Mouse (Mus musculus): ENCODE data around the gene Hdac10. TPM values are rescaled to one million over a fixed set of nuclear protein-coding genes. Genes with fewer than 3 reads are reported as not detected.
A peak's percentile ranks its signal among the peaks of the same experiment; 100 is the strongest.

Gene Hdac10
- polyA plus RNA-seq, 1 experiment from 2014 or later, result 27.6 TPM

DNA sequence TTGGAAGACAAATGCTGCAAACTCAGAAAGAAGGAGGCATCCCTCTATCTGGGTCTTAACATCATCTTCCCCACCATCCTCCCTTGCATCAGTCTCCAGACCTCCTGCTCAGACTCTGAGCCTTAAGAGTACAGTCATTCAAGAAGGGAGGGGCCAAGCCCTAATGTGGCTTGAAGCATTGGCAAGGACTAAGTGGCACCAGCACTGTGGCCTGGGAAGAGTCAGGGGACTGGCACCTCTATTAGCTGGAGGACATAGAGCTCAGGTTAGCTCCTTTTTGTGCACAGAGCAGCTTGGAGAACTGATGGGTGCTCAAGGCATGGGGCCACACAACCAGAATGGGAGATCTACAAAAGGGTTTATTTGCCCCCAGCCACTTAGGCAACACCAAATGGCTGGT lies 1.7 kb upstream of the Hdac10 start:
- H3K4me2 ChIP-seq (ENCODE audit: low read depth, low read length), result no peak overlapping the region

DNA sequence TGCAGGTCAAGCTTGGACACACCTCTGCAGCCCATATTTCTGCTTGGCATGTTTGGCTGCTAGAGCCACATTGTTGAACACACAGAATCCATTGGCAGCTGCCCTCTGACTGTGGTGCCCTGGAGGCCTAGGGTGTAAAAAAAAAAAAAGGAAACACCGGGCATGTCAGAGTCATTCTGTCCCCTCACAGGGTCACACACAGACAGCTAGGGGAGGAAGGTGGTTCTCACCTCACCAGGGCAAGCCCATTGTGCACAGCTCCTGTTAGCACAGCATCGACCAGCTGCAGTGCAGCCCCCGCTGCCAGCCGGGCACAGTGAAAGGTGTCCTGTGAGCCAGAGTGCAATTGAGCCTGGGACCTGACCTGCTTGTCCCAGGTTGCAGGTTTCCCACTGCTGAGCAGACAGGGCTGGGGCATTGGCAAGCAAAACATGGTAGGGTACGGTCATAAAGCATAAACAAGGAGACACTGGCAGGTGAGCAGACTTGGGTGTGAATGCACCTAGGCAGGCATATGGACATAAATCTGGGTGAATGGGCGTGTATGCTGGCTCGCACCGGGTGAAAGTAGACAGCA lies 1.0 kb downstream of the Hdac10 start:
- ATAC-seq, result no peak
- Histone ChIP-seq H3K4me3 (ENCODE audit: low read length) (peak overlapping the region; percentile 72), H3K9me3 (ENCODE audit: control insufficient read depth, low read length) (no peaks in the 10 kb centered on the region), H3K4me1 (ENCODE audit: control insufficient read depth, insufficient read depth, low read length) (peaks cover 22% of the 10 kb centered on the region), H3K27ac (ENCODE audit: low read length) (no peak overlapping the region), H3K4me2 (ENCODE audit: low read depth, low read length) (peak overlapping the region; percentile 74), H3K9ac (ENCODE audit: low read depth, low read length) (peak overlapping the region; percentile 82), H3K27me3 (replicated peaks; ENCODE audit: control insufficient read depth, insufficient read depth, low read length) (no peaks in the 10 kb centered on the region), H3K36me3 (ENCODE audit: control insufficient read depth, insufficient read depth, low read length) (no peaks in the 10 kb centered on the region; the same call in 1 of the 2 replicates)
- 74% methylated on average over 8 of the region's 8 CpGs for WGBS

More for the DNA sequence above, 1.7 kb upstream of the Hdac10 start:
- Histone ChIP-seq H3K27ac (ENCODE audit: low read length) (no peak overlapping the region), H3K4me3 (ENCODE audit: low read length) (no peak overlapping the region), H3K9me3 (ENCODE audit: control insufficient read depth, low read length) (no peaks in the 10 kb centered on the region), H3K36me3 (ENCODE audit: control insufficient read depth, insufficient read depth, low read length) (no peaks in the 10 kb centered on the region; the same call in 1 of the 2 replicates), H3K9ac (ENCODE audit: low read depth, low read length) (no peak overlapping the region), H3K4me1 (ENCODE audit: control insufficient read depth, insufficient read depth, low read length) (peaks cover 12% of the 10 kb centered on the region), H3K27me3 (replicated peaks; ENCODE audit: control insufficient read depth, insufficient read depth, low read length) (no peaks in the 10 kb centered on the region)
- no peak for ATAC-seq

DNA sequence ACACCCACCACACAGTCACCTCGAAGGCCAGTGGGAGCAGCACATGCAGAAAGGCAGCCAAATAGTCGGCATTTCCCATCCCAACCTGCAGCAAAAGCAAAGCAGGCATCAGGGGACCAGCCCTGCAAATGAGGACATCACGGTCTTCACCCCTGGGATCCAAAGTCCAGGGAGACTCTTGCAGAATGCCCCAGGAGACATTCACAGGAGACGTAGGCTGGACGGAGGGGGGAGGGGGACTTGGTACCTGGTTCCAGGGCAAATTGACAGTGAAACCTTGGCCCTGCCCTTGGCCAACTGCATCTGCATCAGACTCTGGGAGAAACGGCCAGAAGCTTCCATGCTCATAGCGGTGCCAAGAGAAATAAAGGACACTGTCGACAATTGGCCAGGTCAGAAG lies 1.9 kb downstream of the Hdac10 start:
- Histone ChIP-seq H3K27ac (ENCODE audit: low read length) (no peak overlapping the region), H3K27me3 (replicated peaks; ENCODE audit: control insufficient read depth, insufficient read depth, low read length) (no peaks in the 10 kb centered on the region), H3K4me3 (ENCODE audit: low read length) (no peak overlapping the region), H3K4me1 (ENCODE audit: control insufficient read depth, insufficient read depth, low read length) (peaks cover 30% of the 10 kb centered on the region), H3K9ac (ENCODE audit: low read depth, low read length) (no peak overlapping the region), H3K4me2 (ENCODE audit: low read depth, low read length) (no peak overlapping the region), H3K9me3 (ENCODE audit: control insufficient read depth, low read length) (no peaks in the 10 kb centered on the region), H3K36me3 (ENCODE audit: control insufficient read depth, insufficient read depth, low read length) (no peaks in the 10 kb centered on the region; the same call in 1 of the 2 replicates)
- WGBS, result 91% methylated on average over 8 of the region's 8 CpGs
- no peak for ATAC-seq

DNA sequence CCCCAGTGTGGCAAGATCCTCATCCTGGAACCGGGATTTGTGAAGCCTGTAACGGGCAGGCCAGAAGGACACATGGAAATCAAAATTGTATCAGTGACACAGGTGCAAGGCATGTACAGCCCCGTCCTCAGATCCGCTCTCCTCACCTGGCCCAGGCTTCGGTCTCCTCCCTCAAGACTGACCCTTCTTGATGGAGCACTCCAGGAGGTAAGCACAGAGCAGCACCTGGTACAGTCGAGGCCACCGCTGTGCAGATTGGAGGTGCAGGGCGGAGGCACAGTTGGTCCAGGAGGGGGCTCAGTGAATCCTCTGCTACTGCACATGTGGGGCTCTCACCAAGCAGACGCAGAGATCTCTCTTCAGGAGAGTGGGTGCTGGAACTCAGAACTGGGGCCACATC lies 3.1 kb downstream of the Hdac10 start:
- Histone ChIP-seq H3K9ac (ENCODE audit: low read depth, low read length) (no peak overlapping the region), H3K4me1 (ENCODE audit: control insufficient read depth, insufficient read depth, low read length) (peaks cover 40% of the 10 kb centered on the region), H3K9me3 (ENCODE audit: control insufficient read depth, low read length) (no peaks in the 10 kb centered on the region), H3K36me3 (ENCODE audit: control insufficient read depth, insufficient read depth, low read length) (no peaks in the 10 kb centered on the region; the same call in 1 of the 2 replicates), H3K27ac (ENCODE audit: low read length) (no peak overlapping the region), H3K27me3 (replicated peaks; ENCODE audit: control insufficient read depth, insufficient read depth, low read length) (no peaks in the 10 kb centered on the region), H3K4me3 (ENCODE audit: low read length) (no peak overlapping the region), H3K4me2 (ENCODE audit: low read depth, low read length) (no peak overlapping the region)
- 94% methylated on average over 9 of the region's 9 CpGs for WGBS
- no peak for ATAC-seq

DNA sequence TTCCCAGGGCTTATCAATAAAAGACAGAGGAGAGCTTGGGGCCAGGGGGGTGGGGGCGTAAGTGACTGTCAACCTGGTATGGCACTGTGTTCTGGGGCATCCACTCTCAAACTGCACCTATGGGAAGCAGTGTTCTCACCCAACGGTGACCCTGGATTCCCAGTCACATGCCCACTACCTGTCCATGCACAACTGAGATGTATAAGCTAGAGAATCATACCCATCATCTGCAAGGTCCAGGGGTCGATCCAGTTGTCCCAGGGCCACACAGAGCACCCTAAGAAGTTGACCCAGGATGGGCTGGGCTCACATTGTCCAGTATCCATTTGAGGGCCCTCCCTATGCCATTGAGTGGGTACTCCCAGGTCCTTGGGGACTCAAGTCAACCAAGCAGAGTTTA lies 4.2 kb downstream of the Hdac10 start:
- Histone ChIP-seq H3K27ac (ENCODE audit: low read length) (no peak overlapping the region), H3K27me3 (replicated peaks; ENCODE audit: control insufficient read depth, insufficient read depth, low read length) (no peaks in the 10 kb centered on the region), H3K9ac (ENCODE audit: low read depth, low read length) (no peak overlapping the region), H3K36me3 (ENCODE audit: control insufficient read depth, insufficient read depth, low read length) (no peaks in the 10 kb centered on the region; the same call in 1 of the 2 replicates), H3K4me3 (ENCODE audit: low read length) (no peak overlapping the region), H3K4me1 (ENCODE audit: control insufficient read depth, insufficient read depth, low read length) (peaks cover 40% of the 10 kb centered on the region), H3K4me2 (ENCODE audit: low read depth, low read length) (no peak overlapping the region), H3K9me3 (ENCODE audit: control insufficient read depth, low read length) (no peaks in the 10 kb centered on the region)
- 94% methylated on average over 3 of the region's 3 CpGs for WGBS
- no peak for ATAC-seq

DNA sequence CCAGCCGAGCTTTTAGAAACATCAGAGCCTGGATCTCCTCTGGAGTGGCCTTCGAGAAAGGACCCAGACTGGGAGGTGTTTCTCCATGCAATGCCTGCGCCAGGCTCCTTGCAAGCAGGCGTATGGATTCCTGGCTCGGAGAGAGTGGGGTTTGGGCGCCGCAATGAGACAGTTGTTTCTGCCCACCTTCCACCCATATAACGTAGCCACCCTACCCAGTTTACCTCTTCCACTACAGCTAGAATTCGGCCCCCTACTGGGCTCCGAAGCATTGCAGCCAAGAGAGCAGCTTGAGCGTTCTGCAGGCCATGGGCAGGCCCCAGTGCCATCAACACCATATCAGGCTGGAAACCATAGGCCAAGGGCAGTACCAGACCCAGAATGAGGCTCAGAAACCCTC lies 4.9 kb downstream of the Hdac10 start:
- no peaks in the 10 kb centered on the region for H3K9me3 ChIP-seq (ENCODE audit: control insufficient read depth, low read length)
- H3K36me3 ChIP-seq (ENCODE audit: control insufficient read depth, insufficient read depth, low read length), result no peaks in the 10 kb centered on the region; the same call in 1 of the 2 replicates
- peak overlapping the region; percentile 64 for H3K27ac ChIP-seq (ENCODE audit: low read length)
- ATAC-seq, result no peak; the same call in 1 of the 2 replicates
- H3K9ac ChIP-seq (ENCODE audit: low read depth, low read length), result peak overlapping the region; percentile 79
- H3K27me3 ChIP-seq (replicated peaks; ENCODE audit: control insufficient read depth, insufficient read depth, low read length), result no peaks in the 10 kb centered on the region
- 27% methylated on average over 11 of the region's 11 CpGs for WGBS
- peak overlapping the region; percentile 92 for H3K4me3 ChIP-seq (ENCODE audit: low read length)
- peaks cover 36% of the 10 kb centered on the region for H3K4me1 ChIP-seq (ENCODE audit: control insufficient read depth, insufficient read depth, low read length)
- H3K4me2 ChIP-seq (ENCODE audit: low read depth, low read length), result peak overlapping the region; percentile 90

DNA sequence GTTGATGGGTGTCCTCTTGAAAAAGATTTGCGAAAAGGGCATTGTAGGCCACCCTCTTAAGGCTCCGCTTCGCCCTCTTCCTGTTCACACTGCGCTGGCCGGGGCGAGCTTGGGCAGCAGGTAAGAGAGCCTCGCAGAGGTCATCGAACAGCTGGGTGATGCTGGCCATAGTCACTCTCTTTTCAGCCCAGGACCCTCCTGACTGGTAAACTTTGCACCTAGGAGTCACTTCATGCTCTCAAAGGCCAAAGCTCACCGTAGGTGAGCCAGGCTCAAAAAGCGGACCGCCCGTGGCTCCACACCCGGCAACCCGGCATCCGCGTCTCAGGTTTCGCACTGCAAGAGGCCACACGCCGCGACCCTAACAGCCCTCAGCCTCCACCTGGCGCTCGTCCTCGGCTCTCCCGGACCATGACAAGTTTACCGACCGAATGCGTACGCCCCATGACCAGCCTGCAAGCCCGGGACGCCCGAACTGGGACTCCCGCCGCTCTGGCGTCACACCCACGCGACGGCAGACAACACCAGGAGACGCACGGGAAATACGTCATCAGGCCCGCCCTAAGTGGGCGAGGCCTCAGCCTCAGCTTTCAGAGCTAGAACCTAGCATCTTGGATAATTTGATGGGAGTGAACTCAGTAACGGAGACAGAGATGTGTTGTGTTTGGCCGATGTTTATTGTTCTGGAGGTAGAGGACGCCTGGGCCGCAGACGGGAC lies 5.7 kb downstream of the Hdac10 start, which contains the start of gene Tubgcp6:
Tubgcp6 (minus strand) TSS at position 464 of the 718 bp plus-strand sequence.
- H3K9ac ChIP-seq (ENCODE audit: low read depth, low read length), result peak within 1 kb of the TSS; percentile 79
- no peaks in the 10 kb centered on the region for H3K27me3 ChIP-seq (replicated peaks; ENCODE audit: control insufficient read depth, insufficient read depth, low read length)
- peak; percentile 85 for ATAC-seq
- no peaks in the 10 kb centered on the region; the same call in 1 of the 2 replicates for H3K36me3 ChIP-seq (ENCODE audit: control insufficient read depth, insufficient read depth, low read length)
- peak within 1 kb of the TSS; percentile 64 for H3K27ac ChIP-seq (ENCODE audit: low read length)
- H3K4me1 ChIP-seq (ENCODE audit: control insufficient read depth, insufficient read depth, low read length), result peaks cover 34% of the 10 kb centered on the region
- WGBS, result under 1% methylated on average over 47 of the region's 47 CpGs
- peak within 1 kb of the TSS; percentile 92 for H3K4me3 ChIP-seq (ENCODE audit: low read length)
- no peaks in the 10 kb centered on the region for H3K9me3 ChIP-seq (ENCODE audit: control insufficient read depth, low read length)
- peak within 1 kb of the TSS; percentile 90 for H3K4me2 ChIP-seq (ENCODE audit: low read depth, low read length)

DNA sequence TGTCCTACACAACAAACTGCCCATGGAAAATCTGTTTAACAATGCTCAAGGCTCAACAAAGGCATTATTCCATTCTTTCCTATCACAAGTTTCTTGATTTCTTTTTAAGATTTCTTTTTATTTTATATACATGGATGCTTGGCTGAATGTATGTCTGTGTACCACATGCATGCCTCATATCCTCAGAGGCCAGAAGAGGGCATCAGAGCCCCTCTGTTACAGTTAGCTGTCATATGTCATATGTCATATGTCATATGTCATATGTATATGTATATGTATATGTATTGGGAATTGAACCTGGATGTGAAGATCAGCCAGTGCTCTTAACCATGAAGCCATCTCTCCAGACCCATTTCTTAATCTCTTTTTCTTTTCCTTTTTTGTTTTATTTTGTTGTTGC lies 10.5 kb downstream of the Hdac10 start:
- Histone ChIP-seq H3K9ac (ENCODE audit: low read depth, low read length) (no peak overlapping the region), H3K4me3 (ENCODE audit: low read length) (no peak overlapping the region), H3K27me3 (replicated peaks; ENCODE audit: control insufficient read depth, insufficient read depth, low read length) (no peaks in the 10 kb centered on the region), H3K9me3 (ENCODE audit: control insufficient read depth, low read length) (no peaks in the 10 kb centered on the region), H3K36me3 (ENCODE audit: control insufficient read depth, insufficient read depth, low read length) (peaks cover 5% of the 10 kb centered on the region), H3K4me1 (ENCODE audit: control insufficient read depth, insufficient read depth, low read length) (peaks cover 18% of the 10 kb centered on the region), H3K27ac (ENCODE audit: low read length) (no peak overlapping the region), H3K4me2 (ENCODE audit: low read depth, low read length) (no peak overlapping the region)
- no peak for ATAC-seq

DNA sequence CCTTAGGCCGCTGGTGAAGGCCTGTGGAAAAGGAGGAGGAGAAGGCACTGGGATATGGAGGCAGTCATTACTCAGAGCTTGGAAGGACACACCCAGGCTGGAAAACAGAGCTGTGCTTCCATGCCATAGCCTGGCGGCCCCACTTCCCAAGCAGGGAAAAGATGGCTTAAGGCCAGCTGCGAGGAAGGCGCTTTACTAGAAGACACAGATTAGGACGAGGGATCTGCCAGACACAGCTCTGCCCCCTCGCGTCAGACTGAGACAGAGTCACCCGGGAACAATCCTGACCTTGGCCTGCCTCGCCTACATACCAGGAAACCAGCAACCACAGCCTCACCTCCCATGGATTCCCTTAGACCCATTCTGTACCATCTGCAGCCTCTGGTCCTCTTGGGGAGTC lies 18.4 kb downstream of the Hdac10 start:
- no peak overlapping the region for H3K4me2 ChIP-seq (ENCODE audit: low read depth, low read length)
- H3K36me3 ChIP-seq (ENCODE audit: control insufficient read depth, insufficient read depth, low read length), result peaks cover 15% of the 10 kb centered on the region; the same call in 1 of the 2 replicates
- H3K9me3 ChIP-seq (ENCODE audit: control insufficient read depth, low read length), result no peaks in the 10 kb centered on the region
- H3K27me3 ChIP-seq (replicated peaks; ENCODE audit: control insufficient read depth, insufficient read depth, low read length), result no peaks in the 10 kb centered on the region
- 74% methylated on average over 9 of the region's 9 CpGs for WGBS
- H3K4me3 ChIP-seq (ENCODE audit: low read length), result no peak overlapping the region
- ATAC-seq, result no peak
- no peak overlapping the region for H3K27ac ChIP-seq (ENCODE audit: low read length)
- H3K9ac ChIP-seq (ENCODE audit: low read depth, low read length), result no peak overlapping the region
- H3K4me1 ChIP-seq (ENCODE audit: control insufficient read depth, insufficient read depth, low read length), result no peaks in the 10 kb centered on the region

Measured in intestine, embryonic 16.5 days (tissue).